Mouse (Mus musculus) olfactory bulb, adult 2 months (tissue): ENCODE data around the gene Rac1.

Experiments
- CTCF ChIP-seq: fragments of 200-500 bp; IDR thresholded peaks from 2 replicates; pipeline ENCODE4 v1.5.1; 2012; ENCODE audit warnings: low read depth, mild to moderate bottlenecking, low read length, moderate library complexity; ENCODE audit not compliant: insufficient read depth
- POLR2A ChIP-seq: fragments of 200-500 bp; IDR thresholded peaks from 2 replicates; pipeline ENCODE4 v1.6.1; 2012; ENCODE audit warnings: mild to moderate bottlenecking, low read depth, low read length, moderate library complexity; ENCODE audit not compliant: insufficient read depth

DNA sequence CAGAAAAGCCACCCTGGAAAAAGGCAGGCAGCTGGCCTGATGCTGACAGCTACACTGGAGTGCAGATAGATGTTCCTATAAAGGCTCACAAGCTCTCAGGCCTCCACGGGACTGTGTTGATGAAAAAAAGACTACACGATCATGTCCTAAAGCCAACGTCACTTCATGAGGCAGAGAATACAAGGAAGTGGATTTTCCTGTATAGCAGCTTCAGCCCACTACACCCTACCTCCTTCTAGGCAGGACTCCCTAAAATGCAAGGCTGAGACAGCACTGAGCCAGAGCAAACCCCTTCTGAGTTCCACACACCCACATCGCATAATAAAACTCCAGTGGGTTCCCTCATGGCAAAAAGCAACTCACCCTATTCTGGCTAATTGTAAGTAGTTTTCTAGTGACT, 16.3 kb downstream of the Rac1 start:
- TF ChIP-seq CTCF (no peak), POLR2A (no peak)
